Mouse (Mus musculus): ENCODE results near the gene Pelo. TPM values are rescaled to one million over a fixed set of nuclear protein-coding genes. Genes with fewer than 3 reads are reported as not detected.

Gene Pelo
- polyA plus RNA-seq, 1 experiment = not detected

- 73% methylated on average over 11 of the region's 11 CpGs for WGBS
- H3K4me1 ChIP-seq (ENCODE audit: control insufficient read depth, insufficient read depth, low read length) = peaks cover 10% of the 10 kb centered on the region; the same call in 1 of the 2 replicates
- TF ChIP-seq CTCF (IDR thresholded peaks at IDR 0.05; ENCODE audit: insufficient read depth, low read depth, low read length) = no peak
- TF ChIP-seq POLR2A (IDR thresholded peaks at IDR 0.05; ENCODE audit: insufficient read depth, low read depth, low read length) = no peak
- H3K4me3 ChIP-seq (ENCODE audit: insufficient read depth, low read depth, low read length) = peak overlapping the region; percentile 57
- no peak overlapping the region for H3K27ac ChIP-seq (ENCODE audit: insufficient read depth, low read depth, low read length)
These were observed 979 bp downstream of the Pelo start for GRCm38 (mm10) chr13:115089020-115089394.

- WGBS = 95% methylated on average over 6 of the region's 6 CpGs
- Histone ChIP-seq H3K4me1 (ENCODE audit: control insufficient read depth, insufficient read depth, low read length) (peaks cover 10% of the 10 kb centered on the region; the same call in 1 of the 2 replicates), H3K4me3 (ENCODE audit: insufficient read depth, low read depth, low read length) (no peak overlapping the region), H3K27ac (ENCODE audit: insufficient read depth, low read depth, low read length) (no peak overlapping the region)
- no peak for TF ChIP-seq CTCF (IDR thresholded peaks at IDR 0.05; ENCODE audit: insufficient read depth, low read depth, low read length)
- TF ChIP-seq POLR2A (IDR thresholded peaks at IDR 0.05; ENCODE audit: insufficient read depth, low read depth, low read length) = no peak
These were observed 4.0 kb downstream of the Pelo start for GRCm38 (mm10) chr13:115085974-115086373.

- no peak overlapping the region for H3K27ac ChIP-seq (ENCODE audit: insufficient read depth, low read depth, low read length)
- H3K4me1 ChIP-seq (ENCODE audit: control insufficient read depth, insufficient read depth, low read length) = no peaks in the 10 kb centered on the region
- 97% methylated on average over 7 of the region's 7 CpGs for WGBS
- TF ChIP-seq CTCF (IDR thresholded peaks at IDR 0.05; ENCODE audit: insufficient read depth, low read depth, low read length) (no peak), POLR2A (IDR thresholded peaks at IDR 0.05; ENCODE audit: insufficient read depth, low read depth, low read length) (no peak)
- no peak overlapping the region for H3K4me3 ChIP-seq (ENCODE audit: insufficient read depth, low read depth, low read length)
These were observed 7.6 kb downstream of the Pelo start for GRCm38 (mm10) chr13:115082339-115082738.

- 88% methylated on average over 3 of the region's 3 CpGs for WGBS
- H3K4me1 ChIP-seq (ENCODE audit: control insufficient read depth, insufficient read depth, low read length) = no peaks in the 10 kb centered on the region
- no peak overlapping the region for H3K4me3 ChIP-seq (ENCODE audit: insufficient read depth, low read depth, low read length)
- H3K27ac ChIP-seq (ENCODE audit: insufficient read depth, low read depth, low read length) = no peak overlapping the region
- TF ChIP-seq CTCF (IDR thresholded peaks at IDR 0.05; ENCODE audit: insufficient read depth, low read depth, low read length) (no peak), POLR2A (IDR thresholded peaks at IDR 0.05; ENCODE audit: insufficient read depth, low read depth, low read length) (no peak)
These were observed 9.9 kb downstream of the Pelo start for GRCm38 (mm10) chr13:115079996-115080585.

- Histone ChIP-seq H3K4me3 (ENCODE audit: insufficient read depth, low read depth, low read length) (no peak overlapping the region), H3K27ac (ENCODE audit: insufficient read depth, low read depth, low read length) (no peak overlapping the region), H3K4me1 (ENCODE audit: control insufficient read depth, insufficient read depth, low read length) (no peaks in the 10 kb centered on the region)
- TF ChIP-seq POLR2A (IDR thresholded peaks at IDR 0.05; ENCODE audit: insufficient read depth, low read depth, low read length) = no peak
- no peak for TF ChIP-seq CTCF (IDR thresholded peaks at IDR 0.05; ENCODE audit: insufficient read depth, low read depth, low read length)
- 79% methylated on average over 6 of the region's 6 CpGs for WGBS
These were observed 10.8 kb downstream of the Pelo start for GRCm38 (mm10) chr13:115078997-115079685.

GRCm38 (mm10) chr13:115077346-115078134 lies 12.4 kb downstream of the Pelo start:
- Histone ChIP-seq H3K4me1 (ENCODE audit: control insufficient read depth, insufficient read depth, low read length) (no peaks in the 10 kb centered on the region), H3K27ac (ENCODE audit: insufficient read depth, low read depth, low read length) (no peak overlapping the region), H3K4me3 (ENCODE audit: insufficient read depth, low read depth, low read length) (no peak overlapping the region)
- 87% methylated on average over 9 of the region's 9 CpGs for WGBS
- TF ChIP-seq POLR2A (IDR thresholded peaks at IDR 0.05; ENCODE audit: insufficient read depth, low read depth, low read length) (no peak), CTCF (IDR thresholded peaks at IDR 0.05; ENCODE audit: insufficient read depth, low read depth, low read length) (no peak)

- Histone ChIP-seq H3K4me3 (ENCODE audit: insufficient read depth, low read depth, low read length) (no peak overlapping the region), H3K27ac (ENCODE audit: insufficient read depth, low read depth, low read length) (no peak overlapping the region), H3K4me1 (ENCODE audit: control insufficient read depth, insufficient read depth, low read length) (no peaks in the 10 kb centered on the region)
- 94% methylated on average over 6 of the region's 6 CpGs for WGBS
- TF ChIP-seq POLR2A (IDR thresholded peaks at IDR 0.05; ENCODE audit: insufficient read depth, low read depth, low read length) = no peak
- TF ChIP-seq CTCF (IDR thresholded peaks at IDR 0.05; ENCODE audit: insufficient read depth, low read depth, low read length) = no peak
These were observed 17.6 kb downstream of the Pelo start for GRCm38 (mm10) chr13:115072386-115072785.

GRCm38 (mm10) chr13:115071431-115071830 lies 18.6 kb downstream of the Pelo start:
- 95% methylated on average over 3 of the region's 3 CpGs for WGBS
- Histone ChIP-seq H3K27ac (ENCODE audit: insufficient read depth, low read depth, low read length) (no peak overlapping the region), H3K4me3 (ENCODE audit: insufficient read depth, low read depth, low read length) (no peak overlapping the region), H3K4me1 (ENCODE audit: control insufficient read depth, insufficient read depth, low read length) (no peaks in the 10 kb centered on the region)
- no peak for TF ChIP-seq POLR2A (IDR thresholded peaks at IDR 0.05; ENCODE audit: insufficient read depth, low read depth, low read length)
- no peak for TF ChIP-seq CTCF (IDR thresholded peaks at IDR 0.05; ENCODE audit: insufficient read depth, low read depth, low read length)

- 92% methylated on average over 1 of the region's 1 CpGs for WGBS
These were observed 22.0 kb downstream of the Pelo start for GRCm38 (mm10) chr13:115067968-115068330.

More at GRCm38 (mm10) chr13:115067968-115068330, 22.0 kb downstream of the Pelo start:
- H3K27ac ChIP-seq (ENCODE audit: insufficient read depth, low read depth, low read length) = no peak overlapping the region
- H3K4me3 ChIP-seq (ENCODE audit: insufficient read depth, low read depth, low read length) = no peak overlapping the region
- no peaks in the 10 kb centered on the region for H3K4me1 ChIP-seq (ENCODE audit: control insufficient read depth, insufficient read depth, low read length)
- TF ChIP-seq POLR2A (IDR thresholded peaks at IDR 0.05; ENCODE audit: insufficient read depth, low read depth, low read length) (no peak), CTCF (IDR thresholded peaks at IDR 0.05; ENCODE audit: insufficient read depth, low read depth, low read length) (no peak)
